Mouse (Mus musculus) megakaryocyte, embryonic 14.5 days (primary cell): ENCODE data around the gene Fam187b. TPM values are rescaled to one million over a fixed set of nuclear protein-coding genes. Genes with fewer than 3 reads are reported as not detected.

Experiments
- H3K27me3 ChIP-seq: replicated peaks from 2 replicates; pipeline ENCODE3; 2012; ENCODE audit warnings: inconsistent platforms
- H3K36me3 ChIP-seq: replicated peaks from 2 replicates; pipeline ENCODE3; 2012; ENCODE audit warnings: low read length, inconsistent platforms, mixed read lengths
- H3K4me1 ChIP-seq: 2 replicates; pipeline ENCODE4 v1.6.1; 2012; ENCODE audit warnings: inconsistent platforms
- H3K4me3 ChIP-seq: replicated peaks from 2 replicates; pipeline ENCODE3; 2012; ENCODE audit warnings: moderate library complexity, mild to moderate bottlenecking, inconsistent platforms
- H3K9me3 ChIP-seq: 2 replicates; pipeline ENCODE4 v1.6.1; 2012; ENCODE audit warnings: inconsistent platforms
- FLI1 ChIP-seq: IDR thresholded peaks from 2 replicates; pipeline ENCODE4 v1.6.1; 2012; ENCODE audit warnings: low read length, inconsistent platforms, mixed read lengths
- GATA1 ChIP-seq: IDR thresholded peaks from 3 replicates; pipeline ENCODE4 v1.6.1; 2012; ENCODE audit warnings: mixed read lengths, low read length, inconsistent platforms, borderline replicate concordance
- polyA plus RNA-seq: library from polyadenylated mRNA; stranded (reverse); fragments of >175 nt; gene quantifications from 2 replicates; pipeline ENCODE4 v1.2.3, GENCODE M21; 2012; ENCODE audit warnings: low replicate concordance; ENCODE audit not compliant: insufficient read depth

Gene Fam187b
- polyA plus RNA-seq, 1 experiment: not detected

DNA sequence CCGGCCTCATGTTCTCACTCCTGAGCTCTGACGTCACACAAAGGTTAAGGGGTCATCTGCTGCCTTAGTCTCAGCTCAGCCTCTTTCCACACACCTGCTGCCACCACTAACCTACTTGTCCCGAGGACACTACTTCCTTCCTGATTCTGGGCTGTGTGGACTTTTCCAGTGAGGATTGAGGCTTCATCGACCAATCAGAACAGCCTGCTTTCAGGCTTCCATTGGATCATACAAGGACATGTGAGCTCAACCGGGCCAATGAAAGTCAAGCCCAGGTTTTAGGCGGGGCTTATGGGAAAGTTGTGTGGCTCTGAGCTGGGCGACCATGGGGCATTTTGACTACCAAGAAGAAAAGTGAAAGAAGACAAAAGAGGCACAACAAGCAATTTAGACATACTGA lies 63.3 kb downstream of the Fam187b start:
- peak overlapping the region; percentile 86 for H3K4me3 ChIP-seq
- H3K36me3 ChIP-seq: peaks cover 85% of the 10 kb centered on the region
- TF ChIP-seq FLI1 (no peak), GATA1 (no peak)
- H3K27me3 ChIP-seq: no peaks in the 10 kb centered on the region
- H3K4me1 ChIP-seq: peaks cover 98% of the 10 kb centered on the region
- no peaks in the 10 kb centered on the region for H3K9me3 ChIP-seq

DNA sequence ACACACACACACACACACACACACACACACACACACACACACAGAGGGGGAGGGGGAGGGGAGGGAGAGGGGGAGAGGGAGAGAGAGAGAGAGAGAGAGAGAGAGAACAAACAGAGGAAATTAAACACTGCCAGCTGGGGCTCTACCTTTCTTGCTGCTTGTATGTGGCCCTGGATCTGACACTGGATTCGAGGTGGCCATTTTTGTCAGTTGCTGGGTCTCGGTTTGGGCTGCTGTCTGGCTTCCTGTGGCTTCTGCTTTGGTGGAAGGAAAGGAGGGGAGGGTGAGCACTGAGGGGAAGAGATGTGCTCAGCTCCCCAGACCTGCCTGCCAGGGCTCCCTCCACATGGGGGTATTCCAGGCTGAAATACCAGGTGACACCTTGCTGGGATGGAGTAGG lies 64.1 kb downstream of the Fam187b start:
- peaks cover 78% of the 10 kb centered on the region for H3K36me3 ChIP-seq
- no peaks in the 10 kb centered on the region for H3K27me3 ChIP-seq
- no peaks in the 10 kb centered on the region for H3K9me3 ChIP-seq
- peak overlapping the region; percentile 86 for H3K4me3 ChIP-seq
- TF ChIP-seq FLI1 (no peak), GATA1 (no peak)
- peaks cover 98% of the 10 kb centered on the region for H3K4me1 ChIP-seq

DNA sequence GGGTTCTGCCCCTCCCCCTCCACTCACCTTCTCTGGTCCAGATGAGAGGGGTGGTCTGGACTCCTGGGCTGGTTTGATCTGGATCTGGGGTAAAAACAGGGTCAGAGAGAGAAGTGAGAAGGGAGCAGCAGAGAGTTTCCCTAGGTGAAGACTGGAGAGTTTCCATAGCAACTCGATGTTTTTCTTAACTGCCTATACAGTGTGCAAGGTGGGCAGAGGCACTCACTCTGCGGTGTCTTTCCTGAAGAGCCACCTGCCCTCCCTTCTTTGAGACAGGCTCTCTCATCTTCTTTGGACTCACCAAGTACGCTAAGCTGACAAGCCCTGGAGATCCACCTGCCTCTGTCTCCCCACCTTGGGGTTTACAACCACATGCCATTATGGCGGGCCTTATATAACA lies 65.4 kb downstream of the Fam187b start:
- H3K36me3 ChIP-seq: peaks cover 66% of the 10 kb centered on the region
- H3K4me1 ChIP-seq: peaks cover 98% of the 10 kb centered on the region

More for the DNA sequence above, 65.4 kb downstream of the Fam187b start:
- no peak for TF ChIP-seq FLI1
- TF ChIP-seq GATA1: no peak
- Histone ChIP-seq H3K4me3 (peak overlapping the region; percentile 60), H3K27me3 (peaks cover 3% of the 10 kb centered on the region), H3K9me3 (no peaks in the 10 kb centered on the region)

Other genes with a start within 250 kb of the Fam187b start
- 25.4 and 46.3 TPM in 2 replicates for gene Tmem147, start 244.2 kb upstream of the Fam187b start, polyA plus RNA-seq
- not detected in 2 replicates for gene Gapdhs, start 230.1 kb upstream of the Fam187b start, polyA plus RNA-seq
- gene Sbsn, start 222.3 kb upstream of the Fam187b start, polyA plus RNA-seq: 0.21 TPM in 1 of 2 replicates, not detected in the other
- gene Dmkn, start 210.0 kb upstream of the Fam187b start, polyA plus RNA-seq: not detected in 2 replicates
- not detected in 2 replicates for gene Krtdap, start 185.9 kb upstream of the Fam187b start, polyA plus RNA-seq
- 5.8 and 8.9 TPM in 2 replicates for gene Ffar2, start 150.0 kb upstream of the Fam187b start, polyA plus RNA-seq
- not detected in 2 replicates for gene Ffar3, start 117.6 kb upstream of the Fam187b start, polyA plus RNA-seq
- gene Ffar1, start 112.2 kb upstream of the Fam187b start, polyA plus RNA-seq: 0.16 TPM in 1 of 2 replicates, not detected in the other
- 0.03 TPM in 1 of 2 replicates, not detected in the other for gene Cd22, start 93.4 kb upstream of the Fam187b start, polyA plus RNA-seq
- gene Mag, start 58.9 kb upstream of the Fam187b start, polyA plus RNA-seq: 1.2 TPM in 1 of 2 replicates, not detected in the other
- not detected in 2 replicates for gene Hamp2, start 49.1 kb upstream of the Fam187b start, polyA plus RNA-seq
- gene Hamp, start 29.8 kb upstream of the Fam187b start, polyA plus RNA-seq: not detected in 2 replicates
- gene Usf2, start 17.0 kb upstream of the Fam187b start, polyA plus RNA-seq: 122 and 127 TPM in 2 replicates
- gene Lsr, start 326 bp upstream of the Fam187b start, polyA plus RNA-seq: 2.1 TPM in 1 of 2 replicates, not detected in the other
- 2,043 and 2,688 TPM in 2 replicates for gene Fxyd5, start 68.7 kb downstream of the Fam187b start, polyA plus RNA-seq
- gene Fxyd7, start 77.7 kb downstream of the Fam187b start, polyA plus RNA-seq: 1.0 TPM in 1 of 2 replicates, not detected in the other
- gene Fxyd1, start 83.4 kb downstream of the Fam187b start, polyA plus RNA-seq: not detected in 2 replicates
- gene Lgi4, start 85.6 kb downstream of the Fam187b start, polyA plus RNA-seq: 0.23 and 0.67 TPM in 2 replicates
- not detected in 2 replicates for gene Fxyd3, start 102.9 kb downstream of the Fam187b start, polyA plus RNA-seq
- 1.8 TPM in 1 of 2 replicates, not detected in the other for gene Hpn, start 141.5 kb downstream of the Fam187b start, polyA plus RNA-seq
- 8.8 and 28.4 TPM in 2 replicates for gene Scn1b, start 153.2 kb downstream of the Fam187b start, polyA plus RNA-seq
- 122 and 287 TPM in 2 replicates for gene Gramd1a, start 182.1 kb downstream of the Fam187b start, polyA plus RNA-seq